Mouse (Mus musculus): ENCODE measurements at regions not wholly inside any gene's neighbourhood (a gene's known extent, or its start where the extent isn't known, plus 50 kb on each side); places are given as distances from the start of the nearest gene placed in this dataset.
"Not testable (repeated sequence)": the region's sequence is repeated elsewhere in the genome, so short reads cannot be mapped to it uniquely, and the experiment has no call there.

DNA sequence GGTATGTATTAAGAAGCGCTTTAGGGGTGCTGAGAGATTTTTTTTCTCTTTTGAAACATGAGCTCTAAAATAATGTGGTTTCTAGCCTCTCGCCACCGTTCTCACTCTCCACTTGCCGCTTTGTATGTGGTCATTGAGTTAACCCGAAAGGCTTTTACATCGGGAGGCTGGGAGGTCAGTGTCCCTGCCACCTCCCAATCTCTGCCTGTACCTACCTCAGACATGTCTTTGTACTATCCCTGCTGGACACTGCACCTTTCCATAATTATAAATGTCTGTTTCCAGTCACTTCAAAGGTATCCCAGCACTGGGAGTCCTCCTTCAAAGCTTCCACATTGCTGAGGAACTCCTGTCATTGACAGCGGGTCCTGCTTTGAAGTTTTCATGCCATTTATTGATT is 347.6 kb upstream of the Tbc1d2b start:
- Histone ChIP-seq H3K27me3 (ENCODE audit: control insufficient read depth, insufficient read depth, low read length) (no peaks in the 10 kb centered on the region), H3K4me1 (ENCODE audit: control insufficient read depth, insufficient read depth) (no peaks in the 10 kb centered on the region), H3K4me2 (ENCODE audit: low read depth, low read length) (no peak overlapping the region), H3K9me3 (replicated peaks; ENCODE audit: control insufficient read depth, low read length) (no peaks in the 10 kb centered on the region), H3K36me3 (replicated peaks; ENCODE audit: control insufficient read depth, insufficient read depth, low read length) (no peaks in the 10 kb centered on the region), H3K27ac (ENCODE audit: low read depth) (no peak overlapping the region), H3K9ac (replicated peaks; ENCODE audit: low read depth, low read length) (no peak overlapping the region), H3K4me3 (ENCODE audit: low read depth, low read length) (no peak overlapping the region)
- ATAC-seq (ENCODE audit: insufficient read depth, low read depth) (no peak), DNase-seq (ENCODE audit: low spot score) (no peak)
- WGBS: 77% methylated on average over 7 of the region's 7 CpGs
- TF ChIP-seq EP300 (IDR thresholded peaks at IDR 0.05; ENCODE audit: low read depth) (no peak), CTCF (IDR thresholded peaks at IDR 0.05; ENCODE audit: low read depth) (no peak)

GRCm38 (mm10) chr9:90597894-90598293 is 327.3 kb upstream of the Tbc1d2b start:
- no peak for TF ChIP-seq CTCF (IDR thresholded peaks at IDR 0.05; ENCODE audit: low read depth)
- no peak for TF ChIP-seq EP300 (IDR thresholded peaks at IDR 0.05; ENCODE audit: low read depth)
- H3K4me1 ChIP-seq (ENCODE audit: control insufficient read depth, insufficient read depth): no peaks in the 10 kb centered on the region
- ATAC-seq (ENCODE audit: insufficient read depth, low read depth) (no peak), DNase-seq (ENCODE audit: low spot score) (no peak)
- H3K36me3 ChIP-seq (replicated peaks; ENCODE audit: control insufficient read depth, insufficient read depth, low read length): no peaks in the 10 kb centered on the region
- no peaks in the 10 kb centered on the region for H3K27me3 ChIP-seq (ENCODE audit: control insufficient read depth, insufficient read depth, low read length)
- H3K4me3 ChIP-seq (ENCODE audit: low read depth, low read length): no peak overlapping the region
- WGBS: 66% methylated on average over 4 of the region's 4 CpGs
- H3K4me2 ChIP-seq (ENCODE audit: low read depth, low read length): no peak overlapping the region
- no peak overlapping the region for H3K27ac ChIP-seq (ENCODE audit: low read depth)
- no peaks in the 10 kb centered on the region for H3K9me3 ChIP-seq (replicated peaks; ENCODE audit: control insufficient read depth, low read length)
- no peak overlapping the region for H3K9ac ChIP-seq (replicated peaks; ENCODE audit: low read depth, low read length)

DNA sequence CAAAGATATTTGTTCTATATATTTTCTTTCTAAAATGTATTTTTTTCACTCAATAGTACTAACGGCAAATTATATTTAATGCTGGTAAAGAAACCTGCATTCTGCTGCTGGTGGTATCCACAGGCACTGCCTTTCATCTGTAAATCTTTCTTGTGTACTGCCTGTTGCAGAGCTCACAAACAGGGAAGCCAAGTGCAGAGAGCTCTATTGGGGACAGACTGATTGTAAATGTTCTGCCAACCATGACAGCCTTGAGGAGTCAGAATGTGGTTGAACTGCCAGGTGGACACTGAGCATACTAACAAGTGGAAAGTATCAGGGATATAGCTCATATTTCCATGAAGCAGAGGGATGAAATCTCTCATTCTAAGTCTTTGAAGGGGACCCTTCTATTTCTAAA is 286.1 kb upstream of the Tbc1d2b start:
- H3K4me2 ChIP-seq (ENCODE audit: low read depth, low read length): no peak overlapping the region
- TF ChIP-seq CTCF (IDR thresholded peaks at IDR 0.05; ENCODE audit: low read depth): no peak
- TF ChIP-seq EP300 (IDR thresholded peaks at IDR 0.05; ENCODE audit: low read depth): no peak
- ATAC-seq (ENCODE audit: insufficient read depth, low read depth): no peak
- 78% methylated on average over 1 of the region's 1 CpGs for WGBS
- no peak overlapping the region for H3K4me3 ChIP-seq (ENCODE audit: low read depth, low read length)
- H3K27ac ChIP-seq (ENCODE audit: low read depth): no peak overlapping the region
- no peaks in the 10 kb centered on the region for H3K4me1 ChIP-seq (ENCODE audit: control insufficient read depth, insufficient read depth)
- no peak for DNase-seq (ENCODE audit: low spot score)
- H3K36me3 ChIP-seq (replicated peaks; ENCODE audit: control insufficient read depth, insufficient read depth, low read length): no peaks in the 10 kb centered on the region
- no peaks in the 10 kb centered on the region for H3K9me3 ChIP-seq (replicated peaks; ENCODE audit: control insufficient read depth, low read length)
- no peak overlapping the region for H3K9ac ChIP-seq (replicated peaks; ENCODE audit: low read depth, low read length)
- no peaks in the 10 kb centered on the region for H3K27me3 ChIP-seq (ENCODE audit: control insufficient read depth, insufficient read depth, low read length)

DNA sequence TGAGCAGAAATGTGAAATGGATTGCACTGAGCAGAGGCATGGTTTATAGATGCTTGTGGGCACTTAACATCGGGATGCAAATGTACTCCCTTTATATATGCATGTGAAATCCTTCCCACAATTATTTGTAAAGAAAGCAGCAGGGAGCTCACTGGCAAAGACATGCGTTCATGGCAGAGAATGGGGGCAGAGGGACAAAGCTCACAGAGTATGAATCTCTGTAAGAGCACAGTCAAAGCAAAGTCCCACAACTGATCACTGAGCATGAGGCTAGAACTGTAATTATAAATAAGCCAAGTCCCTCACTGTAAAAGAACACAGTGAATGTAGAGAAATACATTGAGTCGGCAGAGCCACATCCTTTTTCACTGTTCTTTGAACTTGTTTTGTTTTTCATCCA is 285.6 kb upstream of the Tbc1d2b start:
- no peak for DNase-seq (ENCODE audit: low spot score)
- Histone ChIP-seq H3K9ac (replicated peaks; ENCODE audit: low read depth, low read length) (no peak overlapping the region), H3K27me3 (ENCODE audit: control insufficient read depth, insufficient read depth, low read length) (no peaks in the 10 kb centered on the region), H3K36me3 (replicated peaks; ENCODE audit: control insufficient read depth, insufficient read depth, low read length) (no peaks in the 10 kb centered on the region), H3K4me3 (ENCODE audit: low read depth, low read length) (no peak overlapping the region), H3K9me3 (replicated peaks; ENCODE audit: control insufficient read depth, low read length) (no peaks in the 10 kb centered on the region), H3K4me2 (ENCODE audit: low read depth, low read length) (no peak overlapping the region), H3K4me1 (ENCODE audit: control insufficient read depth, insufficient read depth) (no peaks in the 10 kb centered on the region), H3K27ac (ENCODE audit: low read depth) (no peak overlapping the region)
- TF ChIP-seq CTCF (IDR thresholded peaks at IDR 0.05; ENCODE audit: low read depth): no peak
- no peak for TF ChIP-seq EP300 (IDR thresholded peaks at IDR 0.05; ENCODE audit: low read depth)
- 72% methylated on average over 3 of the region's 3 CpGs for WGBS
- ATAC-seq (ENCODE audit: insufficient read depth, low read depth): no peak

GRCm38 (mm10) chr9:90547931-90548330 is 277.3 kb upstream of the Tbc1d2b start:
- no peaks in the 10 kb centered on the region for H3K36me3 ChIP-seq (replicated peaks; ENCODE audit: control insufficient read depth, insufficient read depth, low read length)
- WGBS: 59% methylated on average over 1 of the region's 1 CpGs
- no peak overlapping the region for H3K4me3 ChIP-seq (ENCODE audit: low read depth, low read length)
- TF ChIP-seq CTCF (IDR thresholded peaks at IDR 0.05; ENCODE audit: low read depth) (no peak), EP300 (IDR thresholded peaks at IDR 0.05; ENCODE audit: low read depth) (no peak)
- H3K27me3 ChIP-seq (ENCODE audit: control insufficient read depth, insufficient read depth, low read length): no peaks in the 10 kb centered on the region
- DNase-seq (ENCODE audit: low spot score): peak; percentile 28
- no peak overlapping the region for H3K4me2 ChIP-seq (ENCODE audit: low read depth, low read length)
- no peaks in the 10 kb centered on the region for H3K9me3 ChIP-seq (replicated peaks; ENCODE audit: control insufficient read depth, low read length)
- no peaks in the 10 kb centered on the region for H3K4me1 ChIP-seq (ENCODE audit: control insufficient read depth, insufficient read depth)
- no peak overlapping the region for H3K9ac ChIP-seq (replicated peaks; ENCODE audit: low read depth, low read length)
- H3K27ac ChIP-seq (ENCODE audit: low read depth): no peak overlapping the region
- no peak for ATAC-seq (ENCODE audit: insufficient read depth, low read depth)

GRCm38 (mm10) chr9:90546720-90547119 is 276.1 kb upstream of the Tbc1d2b start:
- no peaks in the 10 kb centered on the region for H3K9me3 ChIP-seq (replicated peaks; ENCODE audit: control insufficient read depth, low read length)
- no peak overlapping the region for H3K4me3 ChIP-seq (ENCODE audit: low read depth, low read length)
- no peaks in the 10 kb centered on the region for H3K36me3 ChIP-seq (replicated peaks; ENCODE audit: control insufficient read depth, insufficient read depth, low read length)
- H3K4me1 ChIP-seq (ENCODE audit: control insufficient read depth, insufficient read depth): no peaks in the 10 kb centered on the region
- no peak overlapping the region for H3K4me2 ChIP-seq (ENCODE audit: low read depth, low read length)
- H3K27ac ChIP-seq (ENCODE audit: low read depth): no peak overlapping the region
- TF ChIP-seq EP300 (IDR thresholded peaks at IDR 0.05; ENCODE audit: low read depth): no peak
- TF ChIP-seq CTCF (IDR thresholded peaks at IDR 0.05; ENCODE audit: low read depth): no peak
- ATAC-seq (ENCODE audit: insufficient read depth, low read depth): no peak
- no peak overlapping the region for H3K9ac ChIP-seq (replicated peaks; ENCODE audit: low read depth, low read length)
- no peak for DNase-seq (ENCODE audit: low spot score)
- no peaks in the 10 kb centered on the region for H3K27me3 ChIP-seq (ENCODE audit: control insufficient read depth, insufficient read depth, low read length)

DNA sequence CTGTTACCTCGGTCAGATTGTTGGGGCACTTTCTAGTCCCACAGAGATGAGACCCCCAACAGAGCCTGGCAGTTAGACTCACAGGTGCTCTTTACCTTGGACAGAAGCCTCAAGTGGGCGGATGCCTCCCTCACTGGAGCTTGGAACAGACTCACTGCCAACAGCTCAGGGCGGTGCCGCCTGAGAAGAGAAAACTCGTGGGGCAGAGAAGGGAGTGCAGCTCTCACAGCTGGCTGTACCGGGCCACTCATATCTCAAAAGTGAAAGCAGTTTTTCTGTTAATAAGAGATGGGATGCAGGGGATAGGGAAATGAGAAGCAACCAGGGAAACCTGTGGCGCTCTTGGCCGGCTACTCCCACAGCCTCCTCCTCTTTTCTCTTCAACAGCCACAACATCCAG is 267.1 kb upstream of the Tbc1d2b start:
- 66% methylated on average over 8 of the region's 8 CpGs for WGBS
- H3K9me3 ChIP-seq (replicated peaks; ENCODE audit: control insufficient read depth, low read length); ATAC-seq (ENCODE audit: insufficient read depth, low read depth); H3K9ac ChIP-seq (replicated peaks; ENCODE audit: low read depth, low read length); H3K4me2 ChIP-seq (ENCODE audit: low read depth, low read length); H3K36me3 ChIP-seq (replicated peaks; ENCODE audit: control insufficient read depth, insufficient read depth, low read length); H3K27me3 ChIP-seq (ENCODE audit: control insufficient read depth, insufficient read depth, low read length); H3K4me1 ChIP-seq (ENCODE audit: control insufficient read depth, insufficient read depth); H3K27ac ChIP-seq (ENCODE audit: low read depth); DNase-seq (ENCODE audit: low spot score); H3K4me3 ChIP-seq (ENCODE audit: low read depth, low read length): not testable (repeated sequence)
